Mouse (Mus musculus) myocyte (in vitro differentiated cells): ENCODE data around the gene Rimklb. TPM values are rescaled to one million over a fixed set of nuclear protein-coding genes. Genes with fewer than 3 reads are reported as not detected.

ENCODE experiments used
- H3K27me3 ChIP-seq: one replicate; pipeline ENCODE4 v1.6.1; 2011; ENCODE audit not compliant: control insufficient read depth, insufficient read depth, insufficient read length
- H3K36me3 ChIP-seq: one replicate; pipeline ENCODE4 v1.6.1; 2011; ENCODE audit not compliant: control insufficient read depth, insufficient read depth
- H3K4me2 ChIP-seq: one replicate; pipeline ENCODE4 v1.6.1; 2011; ENCODE audit warnings: low read depth, control low read depth
- H3K4me3 ChIP-seq: one replicate; pipeline ENCODE4 v1.5.1; 2011; ENCODE audit warnings: mild to moderate bottlenecking, control low read depth, moderate library complexity
- H3K79me2 ChIP-seq: one replicate; pipeline ENCODE4 v1.6.1; 2011; ENCODE audit not compliant: control insufficient read depth, insufficient read depth
- H3ac ChIP-seq: one replicate; pipeline ENCODE4 v1.6.1; 2011; ENCODE audit not compliant: control insufficient read depth, insufficient read length
- CEBPB ChIP-seq: IDR thresholded peaks from 2 replicates; pipeline ENCODE4 v1.6.1; 2011; ENCODE audit warnings: mild to moderate bottlenecking, moderate library complexity; ENCODE audit not compliant: poor library complexity, insufficient read depth, severe bottlenecking
- E2F4 ChIP-seq: IDR thresholded peaks from one replicate; pipeline ENCODE4 v1.6.1; 2011; ENCODE audit warnings: mild to moderate bottlenecking, control low read depth, moderate library complexity; ENCODE audit not compliant: insufficient read depth
- MAX ChIP-seq: IDR thresholded peaks from one replicate; pipeline ENCODE4 v1.6.1; 2011; ENCODE audit warnings: low read depth, mild to moderate bottlenecking, control low read depth
- MYOD1 ChIP-seq, 3 experiments: IDR thresholded peaks; one replicate each; pipeline ENCODE4 v1.6.1; 2011; ENCODE audit warnings: control low read depth in 2 of 3, low read depth in 2 of 3, mild to moderate bottlenecking in 2 of 3, moderate library complexity in 1 of 3; ENCODE audit not compliant: insufficient read length in 2 of 3, control insufficient read depth in 1 of 3
- MYOG ChIP-seq, 3 experiments: IDR thresholded peaks; one replicate each; pipeline ENCODE4 v1.6.1; 2011; ENCODE audit warnings: control low read depth in 2 of 3, low read depth in 2 of 3, mild to moderate bottlenecking in 2 of 3; ENCODE audit not compliant: insufficient read length in 2 of 3, control insufficient read depth in 1 of 3, insufficient read depth in 1 of 3
- POLR2A ChIP-seq: IDR thresholded peaks from one replicate; pipeline ENCODE4 v1.6.1; 2011; ENCODE audit warnings: low read depth, mild to moderate bottlenecking, control low read depth, moderate library complexity; ENCODE audit not compliant: insufficient read length
- POLR2AphosphoS2 ChIP-seq: IDR thresholded peaks from one replicate; pipeline ENCODE4 v1.6.1; 2011; ENCODE audit warnings: low read depth, control low read depth; ENCODE audit not compliant: insufficient read length
- REST ChIP-seq: IDR thresholded peaks from one replicate; pipeline ENCODE4 v1.6.1; 2011; ENCODE audit warnings: mild to moderate bottlenecking, control low read depth, moderate library complexity; ENCODE audit not compliant: insufficient read depth, insufficient read length
- SRF ChIP-seq: IDR thresholded peaks from one replicate; pipeline ENCODE4 v1.6.1; 2011; ENCODE audit warnings: low read depth; ENCODE audit not compliant: control insufficient read depth, insufficient read length
- TCF12 ChIP-seq: IDR thresholded peaks from one replicate; pipeline ENCODE4 v1.6.1; 2011; ENCODE audit warnings: mild to moderate bottlenecking, control low read depth; ENCODE audit not compliant: poor library complexity, insufficient read depth, severe bottlenecking
- TCF3 ChIP-seq: IDR thresholded peaks from one replicate; pipeline ENCODE4 v1.6.1; 2011; ENCODE audit warnings: low read depth, control low read depth; ENCODE audit not compliant: insufficient read length
- USF1 ChIP-seq: IDR thresholded peaks from one replicate; pipeline ENCODE4 v1.6.1; 2011; ENCODE audit warnings: low read depth, mild to moderate bottlenecking, control low read depth, moderate library complexity
- polyA plus RNA-seq: library from polyadenylated mRNA; unstranded; fragments of >200 nt; fragmentation: generic; extraction: Trizol; gene quantifications from one replicate; pipeline ENCODE4 v1.2.1, GENCODE M21; 2012; ENCODE audit warnings: missing spikeins

Rimklb gene
- polyA plus RNA-seq, 1 experiment: not detected

GRCm38 (mm10) chr6:122496501-122496900 lies 2.1 kb downstream of the Rimklb start:
- H3K4me2 ChIP-seq: no peak overlapping the region
- TF ChIP-seq POLR2A (no peak), E2F4 (no peak), MYOG (IDR thresholded peaks at IDR 0.05; ENCODE audit: control insufficient read depth in 1 of 3, insufficient read depth in 1 of 3, insufficient read length in 2 of 3, low read depth in 2 of 3) (no peak)

GRCm38 (mm10) chr6:122495082-122495881 lies 3.3 kb downstream of the Rimklb start:
- TF ChIP-seq TCF3: no peak
- TF ChIP-seq SRF: no peak
- no peak for TF ChIP-seq E2F4
- TF ChIP-seq MAX: no peak
- TF ChIP-seq TCF12: no peak
- TF ChIP-seq POLR2AphosphoS2: no peak
- no peak for TF ChIP-seq MYOG (IDR thresholded peaks at IDR 0.05; ENCODE audit: control insufficient read depth in 1 of 3, insufficient read depth in 1 of 3, insufficient read length in 2 of 3, low read depth in 2 of 3)
- TF ChIP-seq POLR2A: no peak
- no peak for TF ChIP-seq USF1
- no peak for TF ChIP-seq REST
- no peak for TF ChIP-seq CEBPB
- H3K4me2 ChIP-seq: peak overlapping the region; percentile 50

More at GRCm38 (mm10) chr6:122496501-122496900, 2.1 kb downstream of the Rimklb start:
- H3K36me3 ChIP-seq: no peaks in the 10 kb centered on the region
- no peaks in the 10 kb centered on the region for H3K79me2 ChIP-seq
- peaks cover 16% of the 10 kb centered on the region for H3K27me3 ChIP-seq
- H3K4me3 ChIP-seq: no peak overlapping the region
- H3ac ChIP-seq: no peak overlapping the region

GRCm38 (mm10) chr6:122493799-122494472 lies 4.6 kb downstream of the Rimklb start:
- Histone ChIP-seq H3K79me2 (no peaks in the 10 kb centered on the region), H3K36me3 (no peaks in the 10 kb centered on the region), H3ac (no peak overlapping the region), H3K4me2 (no peak overlapping the region), H3K27me3 (peaks cover 16% of the 10 kb centered on the region), H3K4me3 (no peak overlapping the region)
- no peak for TF ChIP-seq TCF12

More at GRCm38 (mm10) chr6:122495082-122495881, 3.3 kb downstream of the Rimklb start:
- Histone ChIP-seq H3K27me3 (peaks cover 16% of the 10 kb centered on the region), H3K36me3 (no peaks in the 10 kb centered on the region), H3K4me3 (no peak overlapping the region), H3ac (no peak overlapping the region), H3K79me2 (no peaks in the 10 kb centered on the region)

- Histone ChIP-seq H3K36me3 (no peaks in the 10 kb centered on the region), H3K79me2 (no peaks in the 10 kb centered on the region), H3ac (no peak overlapping the region), H3K4me3 (no peak overlapping the region), H3K27me3 (peaks cover 14% of the 10 kb centered on the region), H3K4me2 (no peak overlapping the region)
- TF ChIP-seq POLR2A: no peak
- no peak for TF ChIP-seq CEBPB
- no peak for TF ChIP-seq POLR2AphosphoS2
- TF ChIP-seq SRF: no peak
- TF ChIP-seq TCF12: no peak
- TF ChIP-seq USF1: no peak
- no peak for TF ChIP-seq MYOG (IDR thresholded peaks at IDR 0.05; ENCODE audit: control insufficient read depth in 1 of 3, insufficient read depth in 1 of 3, insufficient read length in 2 of 3, low read depth in 2 of 3)
- no peak for TF ChIP-seq MAX
- no peak for TF ChIP-seq MYOD1 (IDR thresholded peaks at IDR 0.05; ENCODE audit: control insufficient read depth in 1 of 3, insufficient read length in 2 of 3, low read depth in 2 of 3)
- no peak for TF ChIP-seq E2F4
- TF ChIP-seq TCF3: no peak
- no peak for TF ChIP-seq REST
Measured at GRCm38 (mm10) chr6:122492479-122492878, 6.1 kb downstream of the Rimklb start.

- no peaks in the 10 kb centered on the region for H3K36me3 ChIP-seq
- peaks cover 18% of the 10 kb centered on the region for H3K27me3 ChIP-seq
- no peaks in the 10 kb centered on the region for H3K79me2 ChIP-seq
- TF ChIP-seq POLR2AphosphoS2 (no peak), POLR2A (no peak), REST (no peak), CEBPB (no peak), SRF (no peak), MAX (no peak), E2F4 (no peak), MYOD1 (IDR thresholded peaks at IDR 0.05; ENCODE audit: control insufficient read depth in 1 of 3, insufficient read length in 2 of 3, low read depth in 2 of 3) (no peak), MYOG (IDR thresholded peaks at IDR 0.05; ENCODE audit: control insufficient read depth in 1 of 3, insufficient read depth in 1 of 3, insufficient read length in 2 of 3, low read depth in 2 of 3) (no peak), TCF12 (no peak), USF1 (no peak)
- H3ac ChIP-seq: no peak overlapping the region
- peak overlapping the region; percentile 6 for H3K4me3 ChIP-seq
- peak overlapping the region; percentile 82 for H3K4me2 ChIP-seq
Measured at GRCm38 (mm10) chr6:122491557-122491956, 7.0 kb downstream of the Rimklb start.
